Mouse (Mus musculus) liver, embryonic 16.5 days (tissue): ENCODE data around the gene Akap2. TPM values are rescaled to one million over a fixed set of nuclear protein-coding genes. Genes with fewer than 3 reads are reported as not detected.
A peak's percentile ranks its signal among the peaks of the same experiment; 100 is the strongest.

Experiments used
- ATAC-seq: fragments of 200-750 bp; cut with Nextera tagmentation; 2 replicates; pipeline ENCODE4 v1.8.0; 2017; ENCODE audit warnings: low read depth, mild to moderate bottlenecking, moderate number of reproducible peaks, moderate library complexity
- H3K27ac ChIP-seq: fragments of 300-500 bp; sonication (generic); 2 replicates; pipeline ENCODE4 v1.5.1; 2014; ENCODE audit warnings: mild to moderate bottlenecking, low read length
- H3K27me3 ChIP-seq: fragments of 300-500 bp; sonication (generic); 2 replicates; pipeline ENCODE4 v1.6.1; 2014; ENCODE audit warnings: low read depth, low read length, mixed read lengths; ENCODE audit not compliant: control insufficient read depth, insufficient read depth
- H3K36me3 ChIP-seq: fragments of 300-500 bp; sonication (generic); 2 replicates; pipeline ENCODE4 v1.6.1; 2014; ENCODE audit warnings: mild to moderate bottlenecking; ENCODE audit not compliant: control insufficient read depth, insufficient read depth
- H3K4me1 ChIP-seq: fragments of 300-500 bp; sonication (generic); 2 replicates; pipeline ENCODE4 v1.6.1; 2014; ENCODE audit warnings: low read depth, low read length, mixed read lengths; ENCODE audit not compliant: control insufficient read depth
- H3K4me2 ChIP-seq: fragments of 300-500 bp; sonication (generic); 2 replicates; pipeline ENCODE4 v1.6.1; 2014; ENCODE audit warnings: low read depth, low read length, mixed read lengths
- H3K4me3 ChIP-seq: fragments of 300-500 bp; sonication (generic); 2 replicates; pipeline ENCODE4 v1.5.1; 2014; ENCODE audit warnings: low read depth, mild to moderate bottlenecking, low read length
- H3K9ac ChIP-seq: fragments of 300-500 bp; sonication (generic); 2 replicates; pipeline ENCODE4 v1.6.1; 2014; ENCODE audit warnings: low read depth, low read length
- H3K9me3 ChIP-seq: fragments of 300-500 bp; sonication (generic); replicated peaks from 2 replicates; pipeline ENCODE4 v1.6.1; 2016; ENCODE audit warnings: low read length; ENCODE audit not compliant: control insufficient read depth
- WGBS: fragments of 180-500 bp; shearing (Covaris S2); extraction: QIAGEN DNeasy Blood & Tissue Kit; methylation state at CpG from one replicate; pipeline ENCODE4 v1.1.7; 2014; ENCODE audit not compliant: insufficient replicate concordance; 5-methylcytosine and 5-hydroxymethylcytosine counted together
- polyA plus RNA-seq: library from polyadenylated mRNA; unstranded; fragments of >200 nt; fragmentation: Nextera tagmentation; extraction: Ambion mirVana; gene quantifications from 2 replicates; pipeline ENCODE4 v1.2.1, GENCODE M21; 2015

Gene Akap2
- polyA plus RNA-seq, 1 experiment from 2014 or later: 2.0 TPM

GRCm38 (mm10) chr4:57862269-57862986 is 145.0 kb downstream of the Akap2 start:
- Histone ChIP-seq H3K27me3 (no peaks in the 10 kb centered on the region), H3K36me3 (no peaks in the 10 kb centered on the region), H3K4me3 (no peak overlapping the region), H3K4me2 (no peak overlapping the region), H3K27ac (no peak overlapping the region), H3K9me3 (no peaks in the 10 kb centered on the region), H3K9ac (no peak overlapping the region), H3K4me1 (no peaks in the 10 kb centered on the region)
- 62% methylated on average over 9 of the region's 9 CpGs for WGBS
- ATAC-seq: no peak

GRCm38 (mm10) chr4:57866088-57866487 is 148.6 kb downstream of the Akap2 start:
- WGBS: 13% methylated on average over 2 of the region's 2 CpGs
- H3K27ac ChIP-seq: no peak overlapping the region
- no peaks in the 10 kb centered on the region for H3K4me1 ChIP-seq
- no peak overlapping the region for H3K9ac ChIP-seq
- no peak overlapping the region for H3K4me3 ChIP-seq
- H3K9me3 ChIP-seq: no peaks in the 10 kb centered on the region
- no peaks in the 10 kb centered on the region for H3K27me3 ChIP-seq
- no peak overlapping the region for H3K4me2 ChIP-seq
- ATAC-seq: peak; percentile 45; the same call in 1 of the 2 replicates
- no peaks in the 10 kb centered on the region for H3K36me3 ChIP-seq

GRCm38 (mm10) chr4:57866990-57867389 is 149.5 kb downstream of the Akap2 start:
- Histone ChIP-seq H3K4me2 (no peak overlapping the region), H3K4me3 (no peak overlapping the region), H3K36me3 (no peaks in the 10 kb centered on the region), H3K27ac (no peak overlapping the region), H3K27me3 (no peaks in the 10 kb centered on the region), H3K9ac (no peak overlapping the region), H3K9me3 (no peaks in the 10 kb centered on the region), H3K4me1 (no peaks in the 10 kb centered on the region)
- 55% methylated on average over 9 of the region's 9 CpGs for WGBS
- ATAC-seq: no peak

- WGBS: 18% methylated on average over 10 of the region's 10 CpGs
- no peak for ATAC-seq
- H3K27me3 ChIP-seq: no peaks in the 10 kb centered on the region
These were observed 150.0 kb downstream of the Akap2 start for GRCm38 (mm10) chr4:57867454-57867853.

GRCm38 (mm10) chr4:57879137-57879536 is 161.7 kb downstream of the Akap2 start:
- no peak for ATAC-seq
- WGBS: 62% methylated on average over 5 of the region's 5 CpGs
- H3K9me3 ChIP-seq: no peaks in the 10 kb centered on the region

More at GRCm38 (mm10) chr4:57867454-57867853, 150.0 kb downstream of the Akap2 start:
- H3K4me1 ChIP-seq: no peaks in the 10 kb centered on the region
- H3K27ac ChIP-seq: no peak overlapping the region
- no peak overlapping the region for H3K4me2 ChIP-seq
- no peak overlapping the region for H3K9ac ChIP-seq
- no peaks in the 10 kb centered on the region for H3K9me3 ChIP-seq
- H3K4me3 ChIP-seq: no peak overlapping the region
- no peaks in the 10 kb centered on the region for H3K36me3 ChIP-seq

GRCm38 (mm10) chr4:57879804-57880357 is 162.4 kb downstream of the Akap2 start:
- no peaks in the 10 kb centered on the region for H3K4me1 ChIP-seq
- no peak overlapping the region for H3K4me2 ChIP-seq
- H3K27me3 ChIP-seq: no peaks in the 10 kb centered on the region
- no peak overlapping the region for H3K9ac ChIP-seq
- H3K4me3 ChIP-seq: no peak overlapping the region
- H3K9me3 ChIP-seq: no peaks in the 10 kb centered on the region
- no peaks in the 10 kb centered on the region for H3K36me3 ChIP-seq
- WGBS: 7% methylated on average over 6 of the region's 6 CpGs
- no peak for ATAC-seq
- H3K27ac ChIP-seq: no peak overlapping the region

More at GRCm38 (mm10) chr4:57879137-57879536, 161.7 kb downstream of the Akap2 start:
- Histone ChIP-seq H3K36me3 (no peaks in the 10 kb centered on the region), H3K27ac (no peak overlapping the region), H3K4me2 (no peak overlapping the region), H3K4me1 (no peaks in the 10 kb centered on the region), H3K27me3 (no peaks in the 10 kb centered on the region), H3K4me3 (no peak overlapping the region), H3K9ac (no peak overlapping the region)

GRCm38 (mm10) chr4:57883520-57884421 is 166.3 kb downstream of the Akap2 start:
- no peak overlapping the region for H3K9ac ChIP-seq
- no peak overlapping the region for H3K4me3 ChIP-seq
- H3K4me2 ChIP-seq: no peak overlapping the region
- no peaks in the 10 kb centered on the region for H3K9me3 ChIP-seq
- 37% methylated on average over 7 of the region's 7 CpGs for WGBS
- no peaks in the 10 kb centered on the region for H3K27me3 ChIP-seq
- H3K36me3 ChIP-seq: no peaks in the 10 kb centered on the region
- H3K27ac ChIP-seq: no peak overlapping the region
- no peak for ATAC-seq
- no peaks in the 10 kb centered on the region for H3K4me1 ChIP-seq

- 48% methylated on average over 3 of the region's 3 CpGs for WGBS
- Histone ChIP-seq H3K4me1 (no peaks in the 10 kb centered on the region), H3K27ac (no peak overlapping the region), H3K4me3 (no peak overlapping the region), H3K36me3 (no peaks in the 10 kb centered on the region), H3K27me3 (no peaks in the 10 kb centered on the region), H3K9ac (no peak overlapping the region), H3K9me3 (no peaks in the 10 kb centered on the region), H3K4me2 (no peak overlapping the region)
- no peak for ATAC-seq
These were observed 167.1 kb downstream of the Akap2 start for GRCm38 (mm10) chr4:57884511-57884910.
